Mouse (Mus musculus) CH12.LX (cell line): ENCODE data around the gene Sgms1.

ENCODE experiments used
- BHLHE40 ChIP-seq: IDR thresholded peaks from 2 replicates; pipeline ENCODE4 v1.6.1; 2011; ENCODE audit warnings: mild to moderate bottlenecking, low read depth, low read length, improper control_type of control experiment
- CHD2 ChIP-seq: IDR thresholded peaks from 2 replicates; pipeline ENCODE4 v1.6.1; 2011; ENCODE audit warnings: low read length, improper control_type of control experiment
- CTCF ChIP-seq, 2 experiments: IDR thresholded peaks in 1 of 2; conservative IDR thresholded peaks in 1 of 2; 2 replicates each; pipeline ENCODE4 v1.5.1; 2011 to 2012; ENCODE audit warnings: low read depth in 2 of 2, low read length in 2 of 2, improper control_type of control experiment in 1 of 2, inconsistent platforms in 1 of 2, mild to moderate bottlenecking in 1 of 2, moderate library complexity in 1 of 2
- ELF1 ChIP-seq: IDR thresholded peaks from 2 replicates; pipeline ENCODE4 v1.6.1; 2014; ENCODE audit warnings: low read depth, mild to moderate bottlenecking, inconsistent platforms, low read length, improper control_type of control experiment
- EP300 ChIP-seq: IDR thresholded peaks from 2 replicates; pipeline ENCODE4 v1.6.1; 2011; ENCODE audit warnings: low read length, improper control_type of control experiment
- ETS1 ChIP-seq: conservative IDR thresholded peaks from 2 replicates; pipeline ENCODE4 v1.6.1; 2012; ENCODE audit warnings: low read depth, mild to moderate bottlenecking, inconsistent platforms, low read length, improper control_type of control experiment, moderate library complexity
- MAX ChIP-seq: IDR thresholded peaks from 2 replicates; pipeline ENCODE4 v1.6.1; 2011; ENCODE audit warnings: low read length, improper control_type of control experiment
- NELFE ChIP-seq: IDR thresholded peaks from 2 replicates; pipeline ENCODE4 v1.6.1; 2011; ENCODE audit warnings: low read depth, low read length, improper control_type of control experiment
- POLR2A ChIP-seq: IDR thresholded peaks from 2 replicates; pipeline ENCODE4 v1.6.1; 2011; ENCODE audit warnings: low read depth, mild to moderate bottlenecking, improper control_type of control experiment, low read length
- POLR2AphosphoS2 ChIP-seq: IDR thresholded peaks from 2 replicates; pipeline ENCODE4 v1.6.1; 2011; ENCODE audit warnings: low read depth, low read length, improper control_type of control experiment
- RCOR1 ChIP-seq: conservative IDR thresholded peaks from 2 replicates; pipeline ENCODE4 v1.6.1; 2012; ENCODE audit warnings: low read depth, mild to moderate bottlenecking, inconsistent platforms, low read length, improper control_type of control experiment
- USF2 ChIP-seq: conservative IDR thresholded peaks from 2 replicates; pipeline ENCODE4 v1.6.1; 2011; ENCODE audit warnings: low read depth, low read length, improper control_type of control experiment
- ZC3H11A ChIP-seq: IDR thresholded peaks from 2 replicates; pipeline ENCODE4 v1.6.1; 2012; ENCODE audit warnings: low read depth, mild to moderate bottlenecking, inconsistent platforms, low read length, improper control_type of control experiment
- ZMIZ1 ChIP-seq: IDR thresholded peaks from 2 replicates; pipeline ENCODE4 v1.6.1; 2012; ENCODE audit warnings: low read depth, mild to moderate bottlenecking, inconsistent platforms, low read length, improper control_type of control experiment

- TF ChIP-seq CTCF (conservative IDR thresholded peaks at IDR 0.05 in 1 of 2, IDR thresholded peaks at IDR 0.05 in 1 of 2; ENCODE audit: low read depth in 2 of 2, low read length in 2 of 2) (no peak), ZMIZ1 (no peak), MAX (no peak), POLR2AphosphoS2 (no peak), ETS1 (no peak), BHLHE40 (no peak), POLR2A (peak; percentile 46; the same call in 1 of the 2 replicates), RCOR1 (no peak), CHD2 (no peak), ELF1 (no peak), ZC3H11A (no peak), NELFE (no peak), USF2 (no peak), EP300 (no peak)
These were observed 281.7 kb downstream of the Sgms1 start, which contains the start of gene Asah2 for GRCm38 (mm10) chr19:32107771-32108306.
